18 mouse cellular contexts compared by ENCODE assay signal in genomic region chr4:46428903-46429499, GRCm38 (mm10). TPM values are rescaled to one million over a fixed set of nuclear protein-coding genes. Genes with fewer than 3 reads are reported as not detected.
DNase-seq lines count a peak whose midpoint lies in the region; ATAC-seq and TF ChIP-seq lines count a peak whose summit lies in the region.
"Had no signal": no experiment of that assay in that cellular context is flagged by ENCODE, and none has a peak within 500 bp of the region (broad histone marks: within the 10 kb centered on the region; RNA-seq: fewer than 3 reads in every experiment).

No protein-coding gene starts in this region.

- no peaks in the 10 kb centered on the region for H3K27me3 ChIP-seq in hindbrain, postnatal 0 days (ENCODE audit: insufficient read depth, low read length)
- no peaks in the 10 kb centered on the region for H3K27me3 ChIP-seq in hindbrain, embryonic 11.5 days (ENCODE audit: control insufficient read depth, insufficient read depth, low read length)
- no peaks in the 10 kb centered on the region for H3K27me3 ChIP-seq in midbrain, embryonic 13.5 days
- no peaks in the 10 kb centered on the region for H3K27me3 ChIP-seq in midbrain, embryonic 15.5 days (replicated peaks)
- H3K27me3 ChIP-seq in embryonic facial prominence, embryonic 14.5 days (replicated peaks; ENCODE audit: control insufficient read depth, insufficient read depth, low read length): no peaks in the 10 kb centered on the region
- H3K27me3 ChIP-seq in liver, embryonic 16.5 days (ENCODE audit: control insufficient read depth, insufficient read depth, low read depth, low read length): no peaks in the 10 kb centered on the region

- no peak overlapping the region for H3K4me3 ChIP-seq in hindbrain, postnatal 0 days (ENCODE audit: low read length)
- H3K4me3 ChIP-seq in hindbrain, embryonic 11.5 days (ENCODE audit: low read depth, low read length): no peak overlapping the region
- no peak overlapping the region for H3K4me3 ChIP-seq in midbrain, embryonic 13.5 days (replicated peaks)
- no peak overlapping the region for H3K4me3 ChIP-seq in midbrain, embryonic 15.5 days
- H3K4me3 ChIP-seq in embryonic facial prominence, embryonic 14.5 days (ENCODE audit: low read depth, low read length): no peak overlapping the region
- H3K4me3 ChIP-seq in liver, embryonic 16.5 days (ENCODE audit: low read depth, low read length): no peak overlapping the region
- H3K4me3 ChIP-seq: heart, embryonic 15.5 days; hindbrain, embryonic 10.5 days had no signal

- 20% methylated on average over 10 of the region's 10 CpGs for WGBS in hindbrain, postnatal 0 days
- WGBS in hindbrain, embryonic 11.5 days: 57% methylated on average over 10 of the region's 10 CpGs
- WGBS in midbrain, embryonic 13.5 days: 43% methylated on average over 10 of the region's 10 CpGs
- WGBS in midbrain, embryonic 15.5 days: 40% methylated on average over 10 of the region's 10 CpGs
- WGBS in embryonic facial prominence, embryonic 14.5 days: 59% methylated on average over 10 of the region's 10 CpGs
- whole genome bisulfite sequencing in liver, embryonic 16.5 days (ENCODE audit: insufficient replicate concordance): 70% methylated on average over 10 of the region's 10 CpGs

- peak; percentile 20 for DNase-seq in hindbrain, postnatal 0 days (ENCODE audit: low spot score)
- no peak for DNase-seq in hindbrain, embryonic 11.5 days (ENCODE audit: low spot score)
- DNase-seq in embryonic facial prominence, embryonic 14.5 days (ENCODE audit: low spot score): peak; percentile 25
- DNase-seq in gastrocnemius, postnatal 10 days: no peak
- DNase-seq: adrenal gland, postnatal 36 days; cerebellum, postnatal 10 days; embryo, embryonic 11 days; heart, adult 18-20 months; thymus, postnatal 36 days had no signal

- H3K9me3 ChIP-seq in hindbrain, postnatal 0 days (ENCODE audit: low read length): no peaks in the 10 kb centered on the region
- no peaks in the 10 kb centered on the region for H3K9me3 ChIP-seq in hindbrain, embryonic 11.5 days (ENCODE audit: control insufficient read depth, low read length)
- no peaks in the 10 kb centered on the region for H3K9me3 ChIP-seq in midbrain, embryonic 13.5 days
- H3K9me3 ChIP-seq in midbrain, embryonic 15.5 days: no peaks in the 10 kb centered on the region
- no peaks in the 10 kb centered on the region for H3K9me3 ChIP-seq in embryonic facial prominence, embryonic 14.5 days (ENCODE audit: control insufficient read depth, low read length)
- no peaks in the 10 kb centered on the region for H3K9me3 ChIP-seq in liver, embryonic 16.5 days (replicated peaks; ENCODE audit: control insufficient read depth, low read length)
- H3K9me3 ChIP-seq: heart, embryonic 15.5 days; hindbrain, embryonic 10.5 days had no signal

- ATAC-seq in hindbrain, postnatal 0 days: no peak
- ATAC-seq in hindbrain, embryonic 11.5 days (ENCODE audit: low FRiP score): no peak
- ATAC-seq in midbrain, embryonic 13.5 days: peak; percentile 34; the same call in 1 of the 2 replicates
- ATAC-seq in midbrain, embryonic 15.5 days (replicated peaks): no peak
- ATAC-seq in embryonic facial prominence, embryonic 14.5 days (ENCODE audit: low read depth): no peak
- ATAC-seq in liver, embryonic 16.5 days (ENCODE audit: low read depth): no peak
- ATAC-seq in frontal cortex, adult (ENCODE audit: low TSS enrichment): no peak; the same call in 1 of the 2 replicates
- ATAC-seq: activated CD4-positive, CD25-positive, alpha-beta regulatory T cell, adult 4 months; intestine, embryonic 16.5 days had no signal

- H3K4me2 ChIP-seq in hindbrain, postnatal 0 days (ENCODE audit: low read depth, low read length): no peak overlapping the region
- no peak overlapping the region for H3K4me2 ChIP-seq in hindbrain, embryonic 11.5 days (replicated peaks; ENCODE audit: low read depth, low read length)
- H3K4me2 ChIP-seq in midbrain, embryonic 13.5 days (replicated peaks): no peak overlapping the region
- no peak overlapping the region for H3K4me2 ChIP-seq in midbrain, embryonic 15.5 days
- H3K4me2 ChIP-seq in embryonic facial prominence, embryonic 14.5 days (ENCODE audit: low read depth, low read length): no peak overlapping the region
- H3K4me2 ChIP-seq in liver, embryonic 16.5 days (ENCODE audit: low read depth, low read length): no peak overlapping the region
- H3K4me2 ChIP-seq: heart, embryonic 15.5 days had no signal

- H3K27ac ChIP-seq in hindbrain, postnatal 0 days: no peak overlapping the region
- no peak overlapping the region for H3K27ac ChIP-seq in hindbrain, embryonic 11.5 days (ENCODE audit: low read depth, low read length)
- no peak overlapping the region for H3K27ac ChIP-seq in midbrain, embryonic 13.5 days
- H3K27ac ChIP-seq in midbrain, embryonic 15.5 days: no peak overlapping the region; the same call in 1 of the 2 replicates
- no peak overlapping the region for H3K27ac ChIP-seq in embryonic facial prominence, embryonic 14.5 days (replicated peaks; ENCODE audit: low read depth, low read length)
- no peak overlapping the region for H3K27ac ChIP-seq in liver, embryonic 16.5 days (ENCODE audit: low read length)
- H3K27ac ChIP-seq: heart, embryonic 15.5 days; hindbrain, embryonic 10.5 days had no signal

- no peaks in the 10 kb centered on the region for H3K36me3 ChIP-seq in hindbrain, postnatal 0 days (ENCODE audit: insufficient read depth, low read length)
- no peaks in the 10 kb centered on the region for H3K36me3 ChIP-seq in hindbrain, embryonic 11.5 days (ENCODE audit: control insufficient read depth, insufficient read depth, low read length)
- H3K36me3 ChIP-seq in midbrain, embryonic 13.5 days: no peaks in the 10 kb centered on the region
- H3K36me3 ChIP-seq in midbrain, embryonic 15.5 days (replicated peaks): no peaks in the 10 kb centered on the region
- H3K36me3 ChIP-seq in embryonic facial prominence, embryonic 14.5 days (ENCODE audit: control insufficient read depth, insufficient read depth, low read length): no peaks in the 10 kb centered on the region
- no peaks in the 10 kb centered on the region for H3K36me3 ChIP-seq in liver, embryonic 16.5 days (ENCODE audit: control insufficient read depth, insufficient read depth)
- H3K36me3 ChIP-seq: heart, embryonic 15.5 days; hindbrain, embryonic 10.5 days had no signal

- TF ChIP-seq CTCF in hindbrain, postnatal 0 days (IDR thresholded peaks at IDR 0.05; ENCODE audit: low read depth): peak; percentile 23; the same call in 1 of the 2 replicates

- H3K4me1 ChIP-seq in hindbrain, postnatal 0 days (ENCODE audit: insufficient read depth, low read length): no peaks in the 10 kb centered on the region
- H3K4me1 ChIP-seq in hindbrain, embryonic 11.5 days (replicated peaks; ENCODE audit: control insufficient read depth, insufficient read depth, low read length): no peaks in the 10 kb centered on the region
- H3K4me1 ChIP-seq in midbrain, embryonic 13.5 days (replicated peaks): peaks cover 9% of the 10 kb centered on the region
- peaks cover 5% of the 10 kb centered on the region for H3K4me1 ChIP-seq in midbrain, embryonic 15.5 days
- H3K4me1 ChIP-seq in embryonic facial prominence, embryonic 14.5 days (ENCODE audit: control insufficient read depth, insufficient read depth, low read length): no peaks in the 10 kb centered on the region
- peaks cover 30% of the 10 kb centered on the region for H3K4me1 ChIP-seq in liver, embryonic 16.5 days (ENCODE audit: control insufficient read depth, low read depth, low read length)
- H3K4me1 ChIP-seq: heart, embryonic 15.5 days had no signal

- no peak overlapping the region for H3K9ac ChIP-seq in hindbrain, postnatal 0 days (replicated peaks; ENCODE audit: low read length)
- H3K9ac ChIP-seq in hindbrain, embryonic 11.5 days (ENCODE audit: low read depth, low read length): no peak overlapping the region
- no peak overlapping the region for H3K9ac ChIP-seq in midbrain, embryonic 13.5 days (replicated peaks)
- H3K9ac ChIP-seq in midbrain, embryonic 15.5 days: no peak overlapping the region
- no peak overlapping the region for H3K9ac ChIP-seq in embryonic facial prominence, embryonic 14.5 days (ENCODE audit: low read depth, low read length)
- H3K9ac ChIP-seq in liver, embryonic 16.5 days (ENCODE audit: low read depth, low read length): 0 out of 2 replicates have a peak overlapping the region, but pooled peaks have one; percentile 3
- H3K9ac ChIP-seq: heart, embryonic 15.5 days had no signal

RNA-seq across cellular contexts. Expression of gene Hemgn, which starts 15.7 kb away (rescaled TPM):
- total RNA-seq in hindbrain, postnatal 0 days (2014; rRNA removed): not detected in 2 replicates
- polyA plus RNA-seq in hindbrain, postnatal 0 days (2015; fragmentation: Nextera tagmentation; extraction: Ambion mirVana): not detected in 2 replicates
- polyA plus RNA-seq in hindbrain, embryonic 11.5 days (2014; fragmentation: Nextera tagmentation; extraction: Ambion mirVana): 16.1 and 22.3 TPM in 2 replicates
- polyA plus RNA-seq in midbrain, embryonic 13.5 days (2015; fragmentation: Nextera tagmentation; extraction: Ambion mirVana): 0.17 and 0.26 TPM in 2 replicates
- 0.14 and 0.59 TPM in 2 replicates for polyA plus RNA-seq in midbrain, embryonic 15.5 days (2015; fragmentation: Nextera tagmentation; extraction: Ambion mirVana)
- 0.47 and 0.51 TPM in 2 replicates for polyA plus RNA-seq in embryonic facial prominence, embryonic 14.5 days (2014; fragmentation: Nextera tagmentation; extraction: Ambion mirVana)
- polyA plus RNA-seq in liver, embryonic 16.5 days (2015; fragmentation: Nextera tagmentation; extraction: Ambion mirVana): 375 and 394 TPM in 2 replicates
- total RNA-seq in gastrocnemius, postnatal 10 days (2021): 1 to 10 TPM in 1 of 2 experiments, not detected in 1; 1.7 TPM
- total RNA-seq: gastrocnemius, adult 18-20 months had no signal

RNA-seq across cellular contexts. Expression of gene Anp32b, which starts 21.7 kb away (rescaled TPM):
- 0.40 and 2.3 TPM in 2 replicates for total RNA-seq in hindbrain, postnatal 0 days (2014; rRNA removed)
- polyA plus RNA-seq in hindbrain, postnatal 0 days (2015; fragmentation: Nextera tagmentation; extraction: Ambion mirVana): 68.7 and 78.9 TPM in 2 replicates
- polyA plus RNA-seq in hindbrain, embryonic 11.5 days (2014; fragmentation: Nextera tagmentation; extraction: Ambion mirVana): 271 and 285 TPM in 2 replicates
- 126 and 136 TPM in 2 replicates for polyA plus RNA-seq in midbrain, embryonic 13.5 days (2015; fragmentation: Nextera tagmentation; extraction: Ambion mirVana)
- polyA plus RNA-seq in midbrain, embryonic 15.5 days (2015; fragmentation: Nextera tagmentation; extraction: Ambion mirVana): 72.3 and 74.4 TPM in 2 replicates
- polyA plus RNA-seq in embryonic facial prominence, embryonic 14.5 days (2014; fragmentation: Nextera tagmentation; extraction: Ambion mirVana): 238 and 251 TPM in 2 replicates
- 318 and 338 TPM in 2 replicates for polyA plus RNA-seq in liver, embryonic 16.5 days (2015; fragmentation: Nextera tagmentation; extraction: Ambion mirVana)
- 100 to 1,000 TPM in 1 of 2 experiments, 10 to 100 TPM in 1; 98.5 to 102 TPM for total RNA-seq in gastrocnemius, postnatal 10 days (2021)

RNA-seq across cellular contexts. Expression of gene Trmo, which starts 39.8 kb away (rescaled TPM):
- 8.2 and 9.2 TPM in 2 replicates for total RNA-seq in hindbrain, postnatal 0 days (2014; rRNA removed)
- 3.9 and 5.6 TPM in 2 replicates for polyA plus RNA-seq in hindbrain, postnatal 0 days (2015; fragmentation: Nextera tagmentation; extraction: Ambion mirVana)
- 9.9 and 10.6 TPM in 2 replicates for polyA plus RNA-seq in hindbrain, embryonic 11.5 days (2014; fragmentation: Nextera tagmentation; extraction: Ambion mirVana)
- polyA plus RNA-seq in midbrain, embryonic 13.5 days (2015; fragmentation: Nextera tagmentation; extraction: Ambion mirVana): 7.8 and 9.2 TPM in 2 replicates
- 9.2 and 9.4 TPM in 2 replicates for polyA plus RNA-seq in midbrain, embryonic 15.5 days (2015; fragmentation: Nextera tagmentation; extraction: Ambion mirVana)
- polyA plus RNA-seq in embryonic facial prominence, embryonic 14.5 days (2014; fragmentation: Nextera tagmentation; extraction: Ambion mirVana): 8.8 and 10.0 TPM in 2 replicates
- 6.3 and 7.1 TPM in 2 replicates for polyA plus RNA-seq in liver, embryonic 16.5 days (2015; fragmentation: Nextera tagmentation; extraction: Ambion mirVana)
- 1 to 10 TPM; 3.5 to 4.0 TPM for total RNA-seq in gastrocnemius, postnatal 10 days (2021)

Comparison
In these comparisons a context has a peak if more than half of its experiments do, and no peak if none do; other contexts are left out.
1. DNase-seq: peak in hindbrain, postnatal 0 days (single experiment) and embryonic facial prominence, embryonic 14.5 days (single experiment); none in hindbrain, embryonic 11.5 days (single experiment) and gastrocnemius, postnatal 10 days (single experiment).
2. RNA of gene Hemgn, which starts 15.7 kb away (polyA plus RNA-seq): 375 to 394 TPM in liver, embryonic 16.5 days; 16.1 to 22.3 TPM in hindbrain, embryonic 11.5 days, 0.47 to 0.51 TPM in embryonic facial prominence, embryonic 14.5 days, 0.17 to 0.26 TPM in midbrain, embryonic 13.5 days, 0.14 to 0.59 TPM in midbrain, embryonic 15.5 days and not detected in hindbrain, postnatal 0 days; every median in the first group is over 10 times any median in the second.